Mouse (Mus musculus) erythroblast, embryonic 14.5 days (primary cell): ENCODE data around the gene Thpo.

Experiments used
- GATA1 ChIP-seq: IDR thresholded peaks from 2 replicates; pipeline ENCODE4 v1.6.1; 2012; ENCODE audit warnings: low read length, inconsistent platforms, mixed read lengths
- TAL1 ChIP-seq: IDR thresholded peaks from 3 replicates; pipeline ENCODE4 v1.6.1; 2012; ENCODE audit warnings: low read length, inconsistent platforms, mixed read lengths

DNA sequence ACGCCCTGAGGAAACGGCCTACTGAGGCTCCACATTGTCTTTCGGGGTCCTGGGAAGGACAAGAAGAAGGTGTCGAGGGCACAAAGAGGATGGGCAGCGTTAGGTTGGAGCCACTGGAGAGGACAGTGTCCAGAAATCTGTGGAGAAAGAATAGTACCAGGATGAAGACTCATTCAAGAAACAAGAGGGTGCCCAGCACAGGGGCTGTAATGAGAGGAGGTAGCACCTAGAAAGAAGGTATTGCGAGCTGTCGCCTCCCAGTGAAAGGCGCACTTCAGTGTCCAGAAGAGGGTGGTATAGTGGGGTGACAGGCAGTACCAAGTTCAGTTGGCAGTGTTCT, 17.5 kb downstream of the Thpo start:
- TF ChIP-seq GATA1 (no peak), TAL1 (no peak)
